Mouse (Mus musculus): ENCODE measurements around the gene Cxcr5. TPM values are rescaled to one million over a fixed set of nuclear protein-coding genes. Genes with fewer than 3 reads are reported as not detected.

Cxcr5 gene
- total RNA-seq, 2 experiments from 2014 or later, result not detected

GRCm38 (mm10) chr9:44479628-44480428, 81.8 kb downstream of the Cxcr5 start:
- DNase-seq, result peak; percentile 83

- DNase-seq, result peak; percentile 75
Observed at GRCm38 (mm10) chr9:44478959-44479605, 82.6 kb downstream of the Cxcr5 start.

- DNase-seq, result peak; percentile 62
Observed at GRCm38 (mm10) chr9:44478229-44478921, 83.3 kb downstream of the Cxcr5 start.

GRCm38 (mm10) chr9:44477339-44478228, 84.1 kb downstream of the Cxcr5 start:
- DNase-seq, result peak; percentile 31

GRCm38 (mm10) chr9:44475936-44476335, 85.7 kb downstream of the Cxcr5 start:
- DNase-seq, result no peak

GRCm38 (mm10) chr9:44474327-44474726, 87.3 kb downstream of the Cxcr5 start:
- DNase-seq, result peak; percentile 74

- no peak for DNase-seq
Observed at GRCm38 (mm10) chr9:44473184-44473583, 88.5 kb downstream of the Cxcr5 start.

- no peak for DNase-seq
Observed at GRCm38 (mm10) chr9:44468800-44469199, 92.9 kb downstream of the Cxcr5 start.

GRCm38 (mm10) chr9:44468224-44468623, 93.5 kb downstream of the Cxcr5 start:
- DNase-seq, result no peak

GRCm38 (mm10) chr9:44461950-44462349, 99.7 kb downstream of the Cxcr5 start:
- no peak for DNase-seq

Other genes with a start within 250 kb of the Cxcr5 start
- gene C2cd2l, start 241.6 kb downstream of the Cxcr5 start, total RNA-seq (2021), result 10 to 100 TPM in 1 of 2 experiments, 1 to 10 TPM in 1; 7.5 to 15.7 TPM
- 10 to 100 TPM; 11.7 to 17.0 TPM for gene Dpagt1, start 235.9 kb downstream of the Cxcr5 start, total RNA-seq (2021)
- gene H2afx, start 227.2 kb downstream of the Cxcr5 start, total RNA-seq (2021), result 10 to 100 TPM; 41.0 to 47.2 TPM
- gene Hmbs, start 217.6 kb downstream of the Cxcr5 start, total RNA-seq (2021), result 10 to 100 TPM; 29.2 to 31.0 TPM
- 10 to 100 TPM; 18.2 to 20.2 TPM for gene Vps11, start 200.2 kb downstream of the Cxcr5 start, total RNA-seq (2021)
- gene Hyou1, start 182.4 kb downstream of the Cxcr5 start, total RNA-seq (2021), result 10 to 100 TPM; 27.0 to 36.3 TPM
- gene Slc37a4, start 165.0 kb downstream of the Cxcr5 start, total RNA-seq (2021), result 100 to 1,000 TPM; 120 to 138 TPM
- 1,000 to 10,000 TPM; 1,287 to 1,346 TPM for gene Rps25, start 154.7 kb downstream of the Cxcr5 start, total RNA-seq (2021)
- gene Trappc4, start 154.3 kb downstream of the Cxcr5 start, total RNA-seq (2021), result 10 to 100 TPM; 28.2 to 35.3 TPM
- 10 to 100 TPM in 1 of 2 experiments, 1 to 10 TPM in 1; 5.9 to 10.2 TPM for gene Ccdc84, start 143.3 kb downstream of the Cxcr5 start, total RNA-seq (2021)
- gene Foxr1, start 120.7 kb downstream of the Cxcr5 start, total RNA-seq (2021), result not detected
- under 1 TPM; 0.38 to 0.65 TPM for gene Upk2, start 106.9 kb downstream of the Cxcr5 start, total RNA-seq (2021)
- gene Bcl9l, start 79.1 kb downstream of the Cxcr5 start, total RNA-seq (2021), result 10 to 100 TPM; 65.4 to 77.6 TPM
- 10 to 100 TPM; 72.0 to 78.9 TPM for gene Ddx6, start 43.0 kb upstream of the Cxcr5 start, total RNA-seq (2021)
- not detected for gene Treh, start 111.4 kb upstream of the Cxcr5 start, total RNA-seq (2021)
- gene Phldb1, start 173.3 kb upstream of the Cxcr5 start, total RNA-seq (2021), result 10 to 100 TPM; 49.8 to 82.4 TPM
- gene Arcn1, start 206.0 kb upstream of the Cxcr5 start, total RNA-seq (2021), result 10 to 100 TPM; 85.6 to 97.8 TPM
- gene Ift46, start 206.0 kb upstream of the Cxcr5 start, total RNA-seq (2021), result 10 to 100 TPM; 45.2 to 53.1 TPM
- 1 to 10 TPM; 6.4 to 8.0 TPM for gene Tmem25, start 237.4 kb upstream of the Cxcr5 start, total RNA-seq (2021)
- 1 to 10 TPM in 1 of 2 experiments, under 1 TPM in 1; 0.70 to 1.0 TPM for gene Ttc36, start 241.2 kb upstream of the Cxcr5 start, total RNA-seq (2021)

Measured in gastrocnemius, postnatal 10 days (tissue).